Mouse (Mus musculus): ENCODE results near the gene Cldn16. TPM values are rescaled to one million over a fixed set of nuclear protein-coding genes. Genes with fewer than 3 reads are reported as not detected.

The Cldn16 gene
- 0.18 and 0.24 TPM in 2 replicates for polyA plus RNA-seq (2016; fragmentation: Nextera tagmentation; extraction: Ambion mirVana)

DNA sequence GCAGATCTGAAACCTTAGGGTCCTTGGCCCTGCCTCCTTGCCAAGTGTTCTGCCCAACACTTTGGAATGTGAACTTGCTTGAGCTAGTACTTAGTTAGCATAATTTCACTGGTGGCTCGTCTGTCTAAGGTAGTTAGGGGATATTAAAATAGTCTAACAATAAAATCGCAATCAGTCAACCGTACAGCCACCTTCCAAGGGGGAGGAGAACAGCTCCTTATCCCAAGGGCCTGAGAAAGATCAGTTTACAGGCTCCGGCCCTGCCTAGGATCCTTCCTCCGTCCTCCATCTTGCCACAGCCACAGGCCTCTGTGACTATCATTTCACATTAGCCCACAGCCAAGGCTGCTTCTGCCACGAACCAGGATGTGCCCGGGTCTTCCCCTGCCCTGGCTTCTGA lies at the start of gene Cldn16:
Gene Cldn16 (plus strand): TSS at position 301 of the 400 bp plus-strand sequence.
- Histone ChIP-seq H3K36me3 (no peaks in the 10 kb centered on the region), H3K4me1 (replicated peaks) (no peaks in the 10 kb centered on the region), H3K4me2 (no peak within 1 kb of the TSS), H3K27ac (no peak within 1 kb of the TSS), H3K27me3 (no peaks in the 10 kb centered on the region), H3K9me3 (no peaks in the 10 kb centered on the region), H3K4me3 (replicated peaks) (no peak within 1 kb of the TSS), H3K9ac (replicated peaks) (no peak within 1 kb of the TSS)
- WGBS = 66% methylated on average over 7 of the region's 7 CpGs
- ATAC-seq (ENCODE audit: insufficient number of reproducible peaks, insufficient read depth, low FRiP score, low TSS enrichment, low read depth) = no peak

GRCm38 (mm10) chr16:26418616-26419015 lies 44.3 kb upstream of the Cldn16 start:
- Histone ChIP-seq H3K9ac (replicated peaks) (no peak overlapping the region), H3K4me2 (no peak overlapping the region), H3K4me1 (replicated peaks) (no peaks in the 10 kb centered on the region), H3K27ac (no peak overlapping the region), H3K9me3 (no peaks in the 10 kb centered on the region), H3K4me3 (replicated peaks) (no peak overlapping the region), H3K36me3 (no peaks in the 10 kb centered on the region), H3K27me3 (no peaks in the 10 kb centered on the region)
- ATAC-seq (ENCODE audit: insufficient number of reproducible peaks, insufficient read depth, low FRiP score, low TSS enrichment, low read depth) = no peak
- 84% methylated on average over 3 of the region's 3 CpGs for WGBS

- 97% methylated on average over 4 of the region's 4 CpGs for WGBS
- H3K4me2 ChIP-seq = no peak overlapping the region
- H3K27ac ChIP-seq = no peak overlapping the region
- no peak overlapping the region for H3K9ac ChIP-seq (replicated peaks)
- H3K36me3 ChIP-seq = no peaks in the 10 kb centered on the region
- no peaks in the 10 kb centered on the region for H3K27me3 ChIP-seq
- H3K4me1 ChIP-seq (replicated peaks) = no peaks in the 10 kb centered on the region
- no peaks in the 10 kb centered on the region for H3K9me3 ChIP-seq
- ATAC-seq (ENCODE audit: insufficient number of reproducible peaks, insufficient read depth, low FRiP score, low TSS enrichment, low read depth) = no peak
- no peak overlapping the region for H3K4me3 ChIP-seq (replicated peaks)
Observed at GRCm38 (mm10) chr16:26422078-26422477, 40.9 kb upstream of the Cldn16 start.

DNA sequence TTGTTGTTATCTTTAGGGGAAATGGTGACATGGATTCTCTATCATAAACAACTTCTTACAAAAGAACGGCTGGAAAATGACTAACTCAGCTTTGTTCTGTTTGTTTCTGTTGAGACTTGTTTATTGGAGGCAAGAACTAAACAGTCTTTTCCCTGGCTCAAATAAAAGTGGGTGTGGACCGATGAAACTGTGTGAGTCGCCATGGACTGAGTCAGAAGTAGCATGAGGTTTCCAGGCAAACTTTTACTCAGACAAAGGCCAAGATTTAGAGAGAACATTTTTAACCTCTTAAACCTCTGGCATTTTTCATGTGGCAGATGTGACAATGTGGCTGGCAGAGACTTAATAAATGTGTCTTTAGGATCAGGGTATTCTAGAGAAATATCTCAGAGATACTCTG lies 32.7 kb upstream of the Cldn16 start:
- no peak overlapping the region for H3K4me2 ChIP-seq
- H3K27me3 ChIP-seq = no peaks in the 10 kb centered on the region
- H3K27ac ChIP-seq = no peak overlapping the region
- no peak; the same call in 1 of the 2 replicates for ATAC-seq (ENCODE audit: insufficient number of reproducible peaks, insufficient read depth, low FRiP score, low TSS enrichment, low read depth)
- WGBS = 49% methylated on average over 3 of the region's 3 CpGs
- no peak overlapping the region for H3K9ac ChIP-seq (replicated peaks)
- H3K4me1 ChIP-seq (replicated peaks) = no peaks in the 10 kb centered on the region; the same call in 1 of the 2 replicates
- no peaks in the 10 kb centered on the region for H3K36me3 ChIP-seq
- H3K4me3 ChIP-seq (replicated peaks) = no peak overlapping the region
- H3K9me3 ChIP-seq = no peaks in the 10 kb centered on the region

DNA sequence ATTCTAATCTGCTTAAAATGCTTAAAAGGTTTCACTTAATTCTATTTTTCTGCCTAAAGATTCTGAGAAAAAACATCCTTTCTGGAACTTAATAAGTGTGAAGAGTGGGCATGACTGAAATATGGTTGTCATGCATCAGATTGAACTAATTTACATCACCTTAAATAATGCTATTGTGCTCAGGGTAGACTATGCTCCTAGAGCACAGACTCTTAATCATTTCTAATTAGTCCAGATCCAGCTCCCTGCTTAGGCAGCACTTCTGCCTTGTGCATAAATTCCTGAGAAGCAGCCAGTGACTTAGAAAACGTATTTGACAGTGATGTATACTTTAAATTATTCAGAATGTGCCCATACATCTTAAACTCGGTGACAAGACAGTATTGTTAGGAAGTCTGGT lies 29.4 kb upstream of the Cldn16 start:
- H3K9ac ChIP-seq (replicated peaks) = no peak overlapping the region
- no peaks in the 10 kb centered on the region; the same call in 1 of the 2 replicates for H3K4me1 ChIP-seq (replicated peaks)
- no peaks in the 10 kb centered on the region for H3K36me3 ChIP-seq
- H3K4me2 ChIP-seq = no peak overlapping the region
- H3K27me3 ChIP-seq = no peaks in the 10 kb centered on the region
- H3K9me3 ChIP-seq = no peaks in the 10 kb centered on the region
- no peak overlapping the region for H3K4me3 ChIP-seq (replicated peaks)
- H3K27ac ChIP-seq = no peak overlapping the region
- 33% methylated on average over 2 of the region's 2 CpGs for WGBS
- ATAC-seq (ENCODE audit: insufficient number of reproducible peaks, insufficient read depth, low FRiP score, low TSS enrichment, low read depth) = no peak

DNA sequence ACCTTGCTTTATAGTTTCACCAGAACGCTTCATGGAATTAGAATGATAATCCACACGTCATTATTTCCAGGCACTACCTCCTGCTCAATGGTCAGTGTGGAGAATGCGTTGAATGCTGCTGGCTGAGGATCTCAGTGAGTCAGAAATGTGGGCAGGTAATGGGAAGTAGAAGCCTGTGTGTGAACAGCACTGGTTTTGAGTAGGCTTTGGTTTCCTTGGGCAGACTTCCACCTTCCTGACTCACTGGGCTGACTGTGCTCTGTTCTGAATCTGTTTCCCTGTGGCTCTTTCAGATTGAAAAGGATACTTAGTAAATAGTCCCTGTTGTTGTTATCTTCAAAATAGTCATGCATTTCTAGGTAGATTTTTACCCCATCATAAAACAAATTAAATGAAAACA lies 22.9 kb upstream of the Cldn16 start:
- no peaks in the 10 kb centered on the region for H3K36me3 ChIP-seq
- H3K27ac ChIP-seq = no peak overlapping the region
- WGBS = 85% methylated on average over 3 of the region's 3 CpGs
- no peaks in the 10 kb centered on the region for H3K4me1 ChIP-seq (replicated peaks)
- no peaks in the 10 kb centered on the region for H3K9me3 ChIP-seq
- H3K4me3 ChIP-seq (replicated peaks) = no peak overlapping the region
- no peak overlapping the region for H3K9ac ChIP-seq (replicated peaks)
- H3K4me2 ChIP-seq = no peak overlapping the region
- no peak for ATAC-seq (ENCODE audit: insufficient number of reproducible peaks, insufficient read depth, low FRiP score, low TSS enrichment, low read depth)
- H3K27me3 ChIP-seq = no peaks in the 10 kb centered on the region

DNA sequence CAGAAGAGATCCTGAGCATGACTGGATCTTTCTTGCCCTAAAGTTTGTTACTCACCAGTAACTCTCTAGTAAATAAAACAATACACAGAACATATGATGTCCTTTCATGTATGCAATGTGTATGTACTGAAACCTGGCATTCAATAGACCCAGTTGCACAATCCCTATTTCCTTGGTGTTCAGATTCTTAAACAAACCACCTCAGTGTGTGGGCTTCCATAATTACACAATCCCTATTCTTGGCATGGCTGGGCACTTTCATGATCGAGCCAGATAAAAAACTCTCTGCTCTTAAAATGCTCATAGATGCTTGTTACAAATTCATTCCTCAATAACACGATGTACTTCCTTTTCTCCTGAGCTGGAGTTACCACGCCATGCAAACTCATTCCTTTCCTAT lies 21.8 kb upstream of the Cldn16 start:
- WGBS = 86% methylated on average over 3 of the region's 3 CpGs
- no peaks in the 10 kb centered on the region for H3K4me1 ChIP-seq (replicated peaks)
- H3K27ac ChIP-seq = no peak overlapping the region
- H3K9me3 ChIP-seq = no peaks in the 10 kb centered on the region
- no peak for ATAC-seq (ENCODE audit: insufficient number of reproducible peaks, insufficient read depth, low FRiP score, low TSS enrichment, low read depth)
- no peak overlapping the region for H3K9ac ChIP-seq (replicated peaks)
- no peak overlapping the region for H3K4me3 ChIP-seq (replicated peaks)
- H3K36me3 ChIP-seq = no peaks in the 10 kb centered on the region
- H3K27me3 ChIP-seq = no peaks in the 10 kb centered on the region
- H3K4me2 ChIP-seq = no peak overlapping the region

DNA sequence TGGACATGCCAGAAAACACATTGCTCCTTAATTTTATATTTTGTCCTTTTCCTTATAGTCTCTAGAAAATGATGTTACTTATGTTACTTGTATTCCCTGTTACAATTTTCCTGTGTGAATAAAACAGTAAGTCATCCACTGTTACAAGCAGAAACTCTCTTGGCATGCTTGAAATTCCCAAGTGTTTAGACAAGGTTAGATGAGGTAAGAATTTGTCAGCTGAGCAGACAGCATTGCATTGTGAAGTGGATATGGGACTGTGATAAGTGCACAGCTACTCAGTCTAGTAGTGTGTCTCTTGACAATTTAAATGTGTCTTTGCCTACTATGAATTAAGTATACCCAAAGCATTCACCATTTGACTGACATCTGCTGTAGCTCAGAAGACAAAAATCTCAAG lies 18.1 kb upstream of the Cldn16 start:
- Histone ChIP-seq H3K4me3 (replicated peaks) (no peak overlapping the region), H3K27me3 (no peaks in the 10 kb centered on the region), H3K9ac (replicated peaks) (no peak overlapping the region), H3K4me2 (no peak overlapping the region), H3K27ac (no peak overlapping the region), H3K9me3 (no peaks in the 10 kb centered on the region), H3K36me3 (no peaks in the 10 kb centered on the region), H3K4me1 (replicated peaks) (no peaks in the 10 kb centered on the region)
- ATAC-seq (ENCODE audit: insufficient number of reproducible peaks, insufficient read depth, low FRiP score, low TSS enrichment, low read depth) = no peak

GRCm38 (mm10) chr16:26447594-26447993 lies 15.3 kb upstream of the Cldn16 start:
- H3K9me3 ChIP-seq = no peaks in the 10 kb centered on the region
- H3K27me3 ChIP-seq = no peaks in the 10 kb centered on the region
- no peak overlapping the region for H3K9ac ChIP-seq (replicated peaks)
- no peaks in the 10 kb centered on the region for H3K4me1 ChIP-seq (replicated peaks)
- no peak for ATAC-seq (ENCODE audit: insufficient number of reproducible peaks, insufficient read depth, low FRiP score, low TSS enrichment, low read depth)
- H3K4me2 ChIP-seq = no peak overlapping the region
- no peak overlapping the region for H3K4me3 ChIP-seq (replicated peaks)
- H3K36me3 ChIP-seq = no peaks in the 10 kb centered on the region
- 59% methylated on average over 2 of the region's 2 CpGs for WGBS
- no peak overlapping the region for H3K27ac ChIP-seq

DNA sequence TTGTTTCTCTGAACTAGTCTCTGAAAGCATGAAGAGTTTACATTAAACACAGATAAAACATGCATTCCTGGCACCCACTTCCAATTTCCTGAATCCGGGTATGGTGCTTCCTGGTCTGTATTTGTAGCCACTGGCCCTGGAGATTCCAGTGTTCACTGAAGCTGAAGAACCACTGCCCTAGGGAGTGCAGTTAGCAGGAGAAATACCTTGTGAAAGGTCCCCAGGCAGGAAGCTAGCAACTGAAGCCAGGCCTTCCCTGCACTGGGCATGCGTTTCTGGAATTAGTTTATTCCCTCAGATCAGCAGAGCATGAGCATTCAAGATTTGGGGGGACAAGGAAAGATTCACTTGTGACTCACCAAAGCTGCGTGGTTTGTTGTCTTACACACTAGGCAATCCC lies 8.8 kb upstream of the Cldn16 start:
- 69% methylated on average over 3 of the region's 3 CpGs for WGBS
- no peak overlapping the region for H3K9ac ChIP-seq (replicated peaks)
- no peak overlapping the region for H3K27ac ChIP-seq
- no peak for ATAC-seq (ENCODE audit: insufficient number of reproducible peaks, insufficient read depth, low FRiP score, low TSS enrichment, low read depth)
- no peak overlapping the region for H3K4me3 ChIP-seq (replicated peaks)
- no peaks in the 10 kb centered on the region for H3K9me3 ChIP-seq
- H3K36me3 ChIP-seq = no peaks in the 10 kb centered on the region
- no peaks in the 10 kb centered on the region for H3K27me3 ChIP-seq
- H3K4me1 ChIP-seq (replicated peaks) = no peaks in the 10 kb centered on the region
- no peak overlapping the region for H3K4me2 ChIP-seq

DNA sequence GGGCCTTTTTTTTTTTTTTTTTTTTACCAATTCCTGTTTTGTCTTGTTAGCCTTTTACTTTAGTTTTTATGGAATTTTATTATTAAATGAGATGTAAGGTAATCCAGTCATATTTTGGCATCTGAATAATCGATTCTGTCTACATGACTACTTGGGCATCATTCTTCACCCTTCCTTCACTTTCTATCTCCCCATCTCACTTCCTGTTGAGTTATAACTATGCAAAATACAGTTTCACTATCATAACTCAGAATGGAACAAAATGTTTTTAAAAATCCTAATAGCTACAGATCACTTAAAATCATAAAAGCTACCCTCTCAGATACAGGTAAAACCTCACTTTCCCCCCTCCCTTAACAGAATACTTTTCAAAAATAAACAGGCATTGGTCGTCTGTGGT lies 6.8 kb upstream of the Cldn16 start:
- WGBS = 83% methylated on average over 2 of the region's 2 CpGs
- Histone ChIP-seq H3K9me3 (no peaks in the 10 kb centered on the region), H3K4me2 (no peak overlapping the region), H3K27ac (no peak overlapping the region), H3K4me3 (replicated peaks) (no peak overlapping the region), H3K4me1 (replicated peaks) (no peaks in the 10 kb centered on the region), H3K36me3 (no peaks in the 10 kb centered on the region), H3K9ac (replicated peaks) (no peak overlapping the region), H3K27me3 (no peaks in the 10 kb centered on the region)
- no peak for ATAC-seq (ENCODE audit: insufficient number of reproducible peaks, insufficient read depth, low FRiP score, low TSS enrichment, low read depth)

DNA sequence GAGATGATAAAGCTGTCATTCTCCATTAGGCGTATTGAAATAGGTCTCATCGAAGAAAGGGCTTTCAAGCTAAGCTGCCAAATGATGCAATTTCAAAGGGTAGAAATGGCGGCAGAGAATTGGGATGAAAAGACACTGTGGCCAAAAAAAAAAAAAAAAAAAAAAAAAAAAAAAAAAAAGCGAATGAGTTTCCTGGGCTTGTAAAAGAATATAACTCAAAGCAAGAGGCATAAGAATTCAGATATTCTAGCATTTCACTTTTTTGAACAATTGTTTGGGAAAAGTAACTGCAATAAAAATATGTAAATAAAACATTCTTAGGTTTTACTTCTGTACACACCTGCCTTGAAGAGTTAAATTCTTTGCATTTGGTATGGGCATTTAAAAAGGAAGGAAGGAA lies 3.6 kb downstream of the Cldn16 start:
- Histone ChIP-seq H3K4me1 (replicated peaks) (peaks cover 10% of the 10 kb centered on the region), H3K4me3 (replicated peaks) (no peak overlapping the region), H3K27me3 (no peaks in the 10 kb centered on the region), H3K9ac (replicated peaks) (no peak overlapping the region), H3K4me2 (no peak overlapping the region), H3K36me3 (no peaks in the 10 kb centered on the region), H3K9me3 (no peaks in the 10 kb centered on the region), H3K27ac (no peak overlapping the region)
- no peak for ATAC-seq (ENCODE audit: insufficient number of reproducible peaks, insufficient read depth, low FRiP score, low TSS enrichment, low read depth)
- 88% methylated on average over 4 of the region's 4 CpGs for WGBS

All from limb, embryonic 12.5 days (tissue).